Mouse (Mus musculus) liver, embryonic 16.5 days (tissue): ENCODE measurements around the gene Ube2v1. TPM values are rescaled to one million over a fixed set of nuclear protein-coding genes. Genes with fewer than 3 reads are reported as not detected.

Experiments
- ATAC-seq: fragments of 200-750 bp; cut with Nextera tagmentation; 2 replicates; pipeline ENCODE4 v1.8.0; 2017; ENCODE audit warnings: low read depth, mild to moderate bottlenecking, moderate number of reproducible peaks, moderate library complexity
- H3K27ac ChIP-seq: fragments of 300-500 bp; sonication (generic); 2 replicates; pipeline ENCODE4 v1.5.1; 2014; ENCODE audit warnings: mild to moderate bottlenecking, low read length
- H3K27me3 ChIP-seq: fragments of 300-500 bp; sonication (generic); 2 replicates; pipeline ENCODE4 v1.6.1; 2014; ENCODE audit warnings: low read depth, low read length, mixed read lengths; ENCODE audit not compliant: control insufficient read depth, insufficient read depth
- H3K36me3 ChIP-seq: fragments of 300-500 bp; sonication (generic); 2 replicates; pipeline ENCODE4 v1.6.1; 2014; ENCODE audit warnings: mild to moderate bottlenecking; ENCODE audit not compliant: control insufficient read depth, insufficient read depth
- H3K4me1 ChIP-seq: fragments of 300-500 bp; sonication (generic); 2 replicates; pipeline ENCODE4 v1.6.1; 2014; ENCODE audit warnings: low read depth, low read length, mixed read lengths; ENCODE audit not compliant: control insufficient read depth
- H3K4me2 ChIP-seq: fragments of 300-500 bp; sonication (generic); 2 replicates; pipeline ENCODE4 v1.6.1; 2014; ENCODE audit warnings: low read depth, low read length, mixed read lengths
- H3K4me3 ChIP-seq: fragments of 300-500 bp; sonication (generic); 2 replicates; pipeline ENCODE4 v1.5.1; 2014; ENCODE audit warnings: low read depth, mild to moderate bottlenecking, low read length
- H3K9ac ChIP-seq: fragments of 300-500 bp; sonication (generic); 2 replicates; pipeline ENCODE4 v1.6.1; 2014; ENCODE audit warnings: low read depth, low read length
- H3K9me3 ChIP-seq: fragments of 300-500 bp; sonication (generic); replicated peaks from 2 replicates; pipeline ENCODE4 v1.6.1; 2016; ENCODE audit warnings: low read length; ENCODE audit not compliant: control insufficient read depth
- WGBS: fragments of 180-500 bp; shearing (Covaris S2); extraction: QIAGEN DNeasy Blood & Tissue Kit; methylation state at CpG from one replicate; pipeline ENCODE4 v1.1.7; 2014; ENCODE audit not compliant: insufficient replicate concordance; 5-methylcytosine and 5-hydroxymethylcytosine counted together
- polyA plus RNA-seq: library from polyadenylated mRNA; unstranded; fragments of >200 nt; fragmentation: Nextera tagmentation; extraction: Ambion mirVana; gene quantifications from 2 replicates; pipeline ENCODE4 v1.2.1, GENCODE M21; 2015

The Ube2v1 gene
- polyA plus RNA-seq, 1 experiment from 2014 or later: 175 TPM

- WGBS: 68% methylated on average over 2 of the region's 2 CpGs
Observed at GRCm38 (mm10) chr2:167602364-167602763, 29.5 kb downstream of the Ube2v1 start.

GRCm38 (mm10) chr2:167600481-167600995 lies 31.4 kb downstream of the Ube2v1 start:
- H3K9me3 ChIP-seq: no peaks in the 10 kb centered on the region
- H3K9ac ChIP-seq: no peak overlapping the region
- H3K27ac ChIP-seq: no peak overlapping the region
- no peaks in the 10 kb centered on the region; the same call in 1 of the 2 replicates for H3K27me3 ChIP-seq
- H3K4me2 ChIP-seq: no peak overlapping the region
- H3K36me3 ChIP-seq: no peaks in the 10 kb centered on the region
- no peak for ATAC-seq
- 59% methylated on average over 8 of the region's 8 CpGs for WGBS
- H3K4me3 ChIP-seq: no peak overlapping the region
- no peaks in the 10 kb centered on the region; the same call in 1 of the 2 replicates for H3K4me1 ChIP-seq

More at GRCm38 (mm10) chr2:167602364-167602763, 29.5 kb downstream of the Ube2v1 start:
- Histone ChIP-seq H3K9ac (no peak overlapping the region), H3K4me1 (no peaks in the 10 kb centered on the region; the same call in 1 of the 2 replicates), H3K27ac (no peak overlapping the region), H3K36me3 (peaks cover 2% of the 10 kb centered on the region; the same call in 1 of the 2 replicates), H3K9me3 (no peaks in the 10 kb centered on the region), H3K27me3 (no peaks in the 10 kb centered on the region; the same call in 1 of the 2 replicates), H3K4me3 (no peak overlapping the region), H3K4me2 (no peak overlapping the region)
- no peak for ATAC-seq

- 59% methylated on average over 6 of the region's 6 CpGs for WGBS
- ATAC-seq: no peak
Observed at GRCm38 (mm10) chr2:167599917-167600316, 32.0 kb downstream of the Ube2v1 start.

GRCm38 (mm10) chr2:167599195-167599594 lies 32.7 kb downstream of the Ube2v1 start:
- no peak overlapping the region for H3K27ac ChIP-seq
- ATAC-seq: no peak
- H3K36me3 ChIP-seq: no peaks in the 10 kb centered on the region
- H3K4me3 ChIP-seq: no peak overlapping the region
- H3K4me2 ChIP-seq: no peak overlapping the region
- no peak overlapping the region for H3K9ac ChIP-seq
- 73% methylated on average over 5 of the region's 5 CpGs for WGBS
- no peaks in the 10 kb centered on the region for H3K9me3 ChIP-seq
- no peaks in the 10 kb centered on the region; the same call in 1 of the 2 replicates for H3K27me3 ChIP-seq
- no peaks in the 10 kb centered on the region for H3K4me1 ChIP-seq

More at GRCm38 (mm10) chr2:167599917-167600316, 32.0 kb downstream of the Ube2v1 start:
- H3K4me1 ChIP-seq: no peaks in the 10 kb centered on the region
- H3K27ac ChIP-seq: no peak overlapping the region
- no peak overlapping the region for H3K4me2 ChIP-seq
- no peak overlapping the region for H3K4me3 ChIP-seq
- H3K36me3 ChIP-seq: no peaks in the 10 kb centered on the region
- no peak overlapping the region for H3K9ac ChIP-seq
- no peaks in the 10 kb centered on the region for H3K9me3 ChIP-seq
- H3K27me3 ChIP-seq: no peaks in the 10 kb centered on the region; the same call in 1 of the 2 replicates

- Histone ChIP-seq H3K4me2 (0 out of 2 replicates have a peak overlapping the region, but pooled peaks have one; percentile 13), H3K4me3 (no peak overlapping the region), H3K4me1 (no peaks in the 10 kb centered on the region), H3K9me3 (no peaks in the 10 kb centered on the region), H3K27me3 (no peaks in the 10 kb centered on the region; the same call in 1 of the 2 replicates), H3K27ac (no peak overlapping the region), H3K9ac (no peak overlapping the region), H3K36me3 (no peaks in the 10 kb centered on the region)
- ATAC-seq: no peak
- 46% methylated on average over 40 of the region's 40 CpGs for WGBS
Observed at GRCm38 (mm10) chr2:167597492-167598186, 34.3 kb downstream of the Ube2v1 start.

GRCm38 (mm10) chr2:167596726-167597491 lies 35.0 kb downstream of the Ube2v1 start:
- no peak overlapping the region for H3K9ac ChIP-seq
- no peak for ATAC-seq
- 0 out of 2 replicates have a peak overlapping the region, but pooled peaks have one; percentile 17 for H3K27ac ChIP-seq
- H3K9me3 ChIP-seq: no peaks in the 10 kb centered on the region
- 51% methylated on average over 26 of the region's 27 CpGs for WGBS
- H3K4me2 ChIP-seq: 0 out of 2 replicates have a peak overlapping the region, but pooled peaks have one; percentile 13
- H3K36me3 ChIP-seq: no peaks in the 10 kb centered on the region
- no peaks in the 10 kb centered on the region; the same call in 1 of the 2 replicates for H3K27me3 ChIP-seq
- H3K4me1 ChIP-seq: no peaks in the 10 kb centered on the region
- H3K4me3 ChIP-seq: no peak overlapping the region

- no peak for ATAC-seq
- H3K27me3 ChIP-seq: no peaks in the 10 kb centered on the region; the same call in 1 of the 2 replicates
- H3K4me3 ChIP-seq: no peak overlapping the region
- no peak overlapping the region for H3K4me2 ChIP-seq
- no peaks in the 10 kb centered on the region for H3K4me1 ChIP-seq
- H3K9me3 ChIP-seq: no peaks in the 10 kb centered on the region
- no peak overlapping the region for H3K9ac ChIP-seq
- 22% methylated on average over 4 of the region's 4 CpGs for WGBS
- no peaks in the 10 kb centered on the region for H3K36me3 ChIP-seq
- H3K27ac ChIP-seq: no peak overlapping the region
Observed at GRCm38 (mm10) chr2:167596262-167596661, 35.6 kb downstream of the Ube2v1 start.

- Histone ChIP-seq H3K9me3 (no peaks in the 10 kb centered on the region), H3K4me2 (no peak overlapping the region), H3K9ac (no peak overlapping the region), H3K36me3 (no peaks in the 10 kb centered on the region), H3K27ac (no peak overlapping the region), H3K27me3 (no peaks in the 10 kb centered on the region; the same call in 1 of the 2 replicates), H3K4me1 (no peaks in the 10 kb centered on the region), H3K4me3 (no peak overlapping the region)
- no peak for ATAC-seq
- WGBS: 74% methylated on average over 14 of the region's 14 CpGs
Observed at GRCm38 (mm10) chr2:167595761-167596171, 36.1 kb downstream of the Ube2v1 start.
